Mouse (Mus musculus) spleen, postnatal 14 days (tissue): ENCODE measurements around the gene Degs1.

Source experiments
- DNase-seq, 2 experiments: peaks; one replicate each; pipeline ENCODE4 v3.0.0; 2021 to 2022; ENCODE audit warnings: low spot score in 2 of 2

Gene Degs1

GRCm38 (mm10) chr1:182226261-182226660, 56.3 kb downstream of the Degs1 start:
- DNase-seq = no peak
